Mouse (Mus musculus) kidney, adult 18-20 months (tissue): ENCODE data around the gene Ythdf2.

Experiments
- DNase-seq: peaks from one replicate; pipeline ENCODE4 v3.0.0; 2021

Ythdf2 gene

DNA sequence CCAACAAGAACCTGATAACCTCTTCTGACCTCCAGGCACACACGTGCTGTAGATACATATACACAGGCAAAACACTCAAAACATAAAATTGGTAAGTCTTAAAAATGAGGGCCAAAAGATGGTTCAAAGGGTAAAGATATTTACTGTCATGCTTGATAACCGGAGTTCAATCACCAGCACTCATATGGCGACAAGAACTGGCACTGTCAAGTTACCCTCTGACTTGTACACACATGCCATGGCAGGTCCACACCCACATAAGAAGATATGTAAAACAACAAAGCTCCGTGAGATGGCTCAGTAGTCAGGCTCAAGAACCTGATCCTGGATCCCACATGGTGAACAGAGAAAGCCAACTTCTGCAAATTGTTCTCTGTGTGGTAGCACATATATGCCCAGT, 4.8 kb downstream of the Ythdf2 start:
- no peak for DNase-seq

DNA sequence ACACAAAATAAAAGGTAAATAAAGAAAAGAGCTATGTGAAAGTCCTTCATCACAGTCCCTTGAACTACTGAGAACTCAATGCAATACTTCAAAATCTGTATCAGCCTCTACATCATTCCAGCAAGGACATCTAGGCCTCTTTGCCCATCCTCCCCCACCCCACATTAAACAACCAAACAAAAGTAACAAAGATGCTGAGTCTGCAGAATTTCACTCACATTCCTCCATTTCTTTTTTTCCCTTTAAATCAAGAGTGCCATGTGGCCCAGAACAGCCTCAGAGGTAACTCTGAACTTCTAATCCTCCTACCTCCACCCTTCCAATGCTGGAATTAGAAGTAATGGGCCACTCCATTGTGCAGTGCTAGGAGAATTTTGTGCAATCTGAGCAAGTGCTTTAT, 13.3 kb downstream of the Ythdf2 start:
- no peak for DNase-seq

DNA sequence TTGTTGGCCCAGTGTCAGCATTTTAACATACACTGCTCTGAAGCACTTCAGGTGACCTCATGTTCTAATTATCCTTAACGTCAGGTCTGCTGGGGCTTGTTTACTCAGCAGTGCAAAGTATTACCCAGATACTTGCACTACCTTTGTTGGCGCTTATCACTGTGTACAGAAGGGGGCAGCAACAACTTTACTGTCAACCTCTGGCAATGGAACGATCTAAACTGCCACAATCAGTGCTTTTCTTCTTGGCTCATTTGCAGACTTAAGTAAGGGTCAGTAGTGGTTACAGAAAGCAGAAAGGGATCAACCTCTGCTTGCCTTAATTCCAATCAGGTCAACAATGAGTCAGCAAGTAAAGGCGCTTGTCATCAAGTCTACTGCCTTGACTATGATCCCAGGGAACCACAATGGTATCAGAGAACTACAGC, 13.8 kb downstream of the Ythdf2 start:
- peak; percentile 55 for DNase-seq

DNA sequence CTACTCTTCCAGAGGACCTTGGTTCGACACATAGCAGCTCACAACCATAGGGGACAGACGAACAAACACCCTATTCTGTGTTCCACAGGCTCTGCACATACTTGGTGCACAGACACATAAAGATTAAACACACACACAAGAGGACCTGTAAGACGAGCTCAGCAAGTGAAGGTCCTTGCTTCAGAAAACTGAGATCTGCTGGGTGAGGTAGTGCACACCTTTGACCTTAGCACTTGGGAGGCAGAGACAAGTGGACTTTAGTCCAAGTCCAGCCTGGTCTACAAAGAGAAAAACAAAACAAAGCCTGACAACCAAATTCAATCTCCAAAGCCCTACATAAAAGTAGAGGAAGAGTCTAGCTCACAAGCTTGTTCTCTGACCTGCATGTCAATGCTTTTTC, 17.1 kb downstream of the Ythdf2 start:
- DNase-seq = peak; percentile 41

DNA sequence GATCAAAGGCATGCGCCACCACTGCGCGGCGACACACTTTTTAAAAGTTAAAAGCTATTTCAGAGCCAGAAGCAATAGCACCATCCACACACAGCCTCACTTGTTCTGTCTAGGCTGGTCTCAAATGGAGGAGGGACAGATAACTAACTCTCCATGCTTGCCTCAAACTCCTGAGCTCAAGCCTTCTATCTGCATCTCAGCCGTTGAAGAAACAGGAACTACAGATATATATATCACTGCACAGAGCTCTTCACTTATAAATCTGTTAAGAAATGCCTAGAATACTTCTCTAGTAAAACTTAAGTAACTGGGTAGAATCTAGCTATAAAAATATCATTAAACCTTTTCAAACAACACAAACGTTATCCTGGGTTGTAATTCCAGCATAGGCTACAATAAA, 17.7 kb downstream of the Ythdf2 start:
- no peak for DNase-seq

DNA sequence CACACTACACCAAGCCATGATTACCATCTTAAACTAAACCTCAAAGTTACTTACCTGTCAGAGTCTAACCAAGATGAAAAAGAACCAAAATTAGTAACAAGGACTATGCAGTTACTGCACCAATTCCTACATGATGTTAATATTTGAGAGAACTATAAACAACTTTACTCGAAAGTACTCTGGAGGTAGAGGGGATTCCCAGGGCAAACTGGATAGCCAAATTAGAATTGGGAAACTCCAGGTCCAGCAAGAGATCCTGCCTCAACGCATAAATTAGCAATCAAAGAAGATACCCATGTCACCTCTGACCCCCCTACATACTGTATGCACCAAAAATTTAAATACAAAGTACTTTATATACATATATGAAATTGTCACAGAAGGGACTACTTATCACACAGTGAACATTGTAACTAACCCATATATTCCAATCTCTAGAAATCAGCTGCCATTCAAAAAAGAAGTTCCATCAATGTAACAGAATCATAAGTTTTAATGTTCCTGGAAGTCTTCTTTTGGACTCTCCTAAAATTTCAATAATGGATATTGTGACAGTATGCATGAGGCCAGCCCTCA, 24.2 kb downstream of the Ythdf2 start:
- DNase-seq = no peak

GRCm38 (mm10) chr4:132183162-132183561, 28.9 kb downstream of the Ythdf2 start:
- no peak for DNase-seq

DNA sequence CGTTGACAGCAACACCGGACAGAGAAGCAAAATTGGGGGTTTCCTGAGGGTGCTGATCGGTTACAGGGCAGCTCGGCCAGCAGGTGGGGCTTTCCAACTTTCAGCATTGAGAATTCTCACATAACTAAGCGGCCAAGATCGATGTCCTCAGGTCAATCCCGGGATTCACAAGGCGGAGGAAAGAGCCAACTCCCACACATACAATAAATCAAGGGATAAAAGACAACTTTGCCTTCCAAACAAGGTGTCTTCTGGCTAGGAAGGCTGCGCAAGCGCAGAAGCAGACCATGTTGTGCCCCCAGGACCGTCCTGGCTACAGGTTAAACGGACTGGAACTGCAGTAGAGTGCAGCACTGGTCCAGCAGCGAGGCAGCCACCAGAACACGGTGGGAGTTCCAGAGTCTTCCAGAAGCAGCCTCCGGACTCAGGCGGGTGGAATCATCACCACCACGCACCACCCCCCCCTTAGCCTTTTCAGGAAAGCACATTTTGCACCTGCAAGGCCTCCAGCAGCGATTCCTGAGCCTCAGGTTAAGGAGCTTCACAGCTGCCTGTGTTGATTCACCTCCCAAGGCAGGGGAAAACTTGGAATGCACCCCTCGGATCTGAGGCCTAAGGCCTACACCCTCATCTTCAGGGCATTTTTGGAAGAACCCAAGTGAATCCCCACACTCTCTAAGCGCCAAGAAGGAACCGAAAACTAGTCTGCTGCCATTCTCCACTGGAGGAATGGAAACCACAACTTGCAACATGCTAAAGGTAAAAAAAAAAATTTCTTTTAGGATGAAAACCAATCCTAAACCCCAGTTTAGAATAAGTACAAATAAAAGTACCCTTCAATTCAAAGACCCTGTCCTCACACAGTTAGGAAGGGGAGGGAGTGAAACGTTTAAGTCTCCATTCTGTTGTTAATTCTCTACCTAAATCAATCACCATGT, 30.1 kb downstream of the Ythdf2 start:
- peak; percentile 46 for DNase-seq

DNA sequence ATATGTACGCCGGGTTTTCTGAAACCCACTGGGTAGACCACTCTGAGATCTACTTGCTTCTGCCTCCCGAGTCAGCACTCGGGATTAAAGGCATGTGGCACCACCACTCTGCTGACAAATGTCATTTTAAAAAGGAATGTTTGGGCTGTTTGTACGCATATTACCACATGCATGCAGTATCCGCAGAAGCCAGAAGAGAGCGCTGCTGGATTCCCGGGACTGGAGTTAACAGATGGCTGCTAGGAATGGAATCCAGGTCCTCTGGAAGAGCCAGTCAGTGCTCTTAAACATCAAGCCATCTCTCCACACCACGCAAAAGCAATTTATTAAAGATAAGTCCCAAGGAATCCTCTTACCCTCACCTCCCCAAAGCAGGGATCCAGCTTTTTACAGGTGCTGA, 31.4 kb downstream of the Ythdf2 start:
- DNase-seq = peak; percentile 43

- peak; percentile 49 for DNase-seq
Measured at GRCm38 (mm10) chr4:132178630-132179059, 33.5 kb downstream of the Ythdf2 start.

DNA sequence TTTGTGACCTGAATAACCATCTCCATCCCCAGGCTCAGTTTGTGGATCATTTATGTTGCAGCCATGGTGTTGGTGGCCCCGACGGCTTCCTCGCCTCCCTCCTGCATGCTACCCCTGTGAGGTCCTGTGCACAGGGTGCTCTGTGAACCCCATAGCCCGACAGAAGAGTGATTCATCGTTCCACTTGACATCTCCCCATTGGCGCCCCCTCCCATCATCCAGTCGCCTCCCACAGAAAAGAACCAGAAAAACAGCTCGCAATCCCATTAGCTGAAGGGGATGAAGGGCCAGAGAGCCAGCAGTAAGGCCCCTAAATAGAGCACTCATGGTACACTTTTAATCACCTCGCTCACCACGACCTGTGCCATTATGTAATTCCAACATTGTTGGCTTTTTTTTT, 35.6 kb downstream of the Ythdf2 start:
- DNase-seq = no peak

DNA sequence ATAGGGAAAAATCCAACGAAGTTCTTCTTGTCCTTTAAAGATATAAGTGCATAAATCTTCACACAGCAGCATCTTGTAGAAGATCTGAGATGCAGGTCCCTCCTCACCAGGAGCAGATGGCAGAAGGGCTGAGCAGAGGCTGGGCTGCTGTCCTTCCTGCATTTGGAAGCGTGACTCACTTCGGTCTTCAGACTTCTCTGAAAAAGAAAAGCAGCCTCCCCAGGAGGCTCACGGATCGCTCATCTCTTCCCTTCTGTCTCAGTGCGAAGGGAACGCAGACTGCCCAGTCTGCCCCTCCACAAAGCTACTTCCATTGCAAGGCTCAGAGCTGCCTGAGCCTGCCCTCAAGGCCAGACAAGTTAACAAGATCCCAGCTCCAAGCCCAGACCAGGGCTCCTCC, 41.2 kb downstream of the Ythdf2 start:
- DNase-seq = no peak

DNA sequence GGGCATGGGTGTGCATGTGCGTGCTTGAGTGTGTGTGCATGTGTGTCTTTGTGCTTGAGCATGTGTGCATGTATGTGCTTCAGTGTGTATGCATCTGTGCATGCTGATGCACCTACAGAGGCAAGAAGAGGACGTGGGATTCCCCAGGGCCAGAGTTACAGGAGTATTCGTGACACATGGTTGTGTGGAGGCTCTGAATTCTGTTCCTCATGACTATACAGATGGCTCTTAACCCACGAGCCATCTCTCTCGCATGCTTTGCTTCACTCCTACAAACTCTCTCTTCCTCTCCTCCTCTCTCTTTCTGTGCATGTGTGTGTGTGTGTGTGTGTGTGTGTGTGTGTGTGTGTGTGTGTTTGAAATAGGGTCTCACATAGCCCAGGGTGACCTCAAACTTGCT, 42.3 kb downstream of the Ythdf2 start:
- DNase-seq = no peak

GRCm38 (mm10) chr4:132169271-132169670, 42.8 kb downstream of the Ythdf2 start:
- DNase-seq = no peak

DNA sequence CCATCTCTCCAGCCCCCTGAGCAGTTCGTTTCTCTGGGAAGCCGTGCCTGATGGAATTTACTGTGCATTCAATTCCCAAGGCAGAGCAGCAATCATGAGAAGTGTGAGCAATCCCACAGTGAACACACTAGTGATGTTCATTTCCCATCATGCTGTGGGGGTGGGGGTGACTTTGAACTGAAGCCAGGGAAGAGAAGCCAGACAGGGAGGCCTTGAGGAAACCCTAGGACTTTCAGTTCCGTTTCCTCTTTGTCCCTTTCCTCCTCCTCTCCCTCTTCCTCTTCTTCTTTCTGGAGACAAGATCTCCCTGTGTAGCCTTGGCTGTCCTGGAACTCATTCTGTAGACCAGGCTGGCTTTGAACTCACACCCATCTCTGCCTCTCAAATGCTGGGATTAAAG, 44.7 kb downstream of the Ythdf2 start:
- no peak for DNase-seq

DNA sequence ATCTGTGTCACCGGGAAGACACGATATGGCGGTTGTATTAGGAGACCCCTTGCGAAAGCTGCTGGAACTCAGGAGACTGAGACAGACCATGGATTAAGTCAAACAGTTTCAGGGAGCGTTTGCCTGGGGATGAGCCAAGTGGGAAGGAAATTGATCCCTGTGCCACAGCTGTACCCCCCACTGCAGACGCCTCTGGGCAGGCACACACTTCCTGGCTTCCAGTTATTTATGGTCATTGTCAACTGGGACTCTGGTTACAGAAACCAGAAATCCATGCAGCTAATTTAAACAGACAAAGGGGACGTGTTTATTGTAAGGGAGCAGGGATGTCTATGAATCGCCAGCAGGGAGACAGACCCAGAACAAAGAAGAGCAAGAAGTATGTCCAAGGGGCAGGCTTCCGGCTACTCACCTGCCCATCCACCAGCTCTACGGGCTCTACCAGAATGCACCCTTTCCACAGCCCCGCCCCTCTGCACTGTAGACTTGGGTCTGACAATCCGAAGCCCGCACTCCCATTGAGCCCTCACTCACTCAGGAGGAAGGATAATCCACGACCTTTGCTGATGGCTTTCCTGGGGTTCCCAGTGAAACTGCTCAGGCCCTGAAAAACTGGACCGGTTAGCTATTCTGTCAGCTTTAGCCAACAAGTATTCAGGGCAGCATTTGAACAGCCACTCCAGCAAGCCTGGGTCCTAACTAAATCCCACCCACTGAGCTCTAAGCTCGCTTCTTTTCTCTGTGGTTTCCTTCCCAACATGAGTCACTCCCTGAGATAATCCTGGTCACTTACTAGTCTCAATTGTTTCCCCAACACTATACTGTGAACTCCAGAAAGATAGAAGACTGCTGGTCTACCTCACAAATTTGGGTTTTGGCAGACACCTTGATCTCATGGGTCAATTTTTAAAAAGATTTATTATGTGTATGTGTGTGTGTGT, 45.5 kb downstream of the Ythdf2 start:
- no peak for DNase-seq

DNA sequence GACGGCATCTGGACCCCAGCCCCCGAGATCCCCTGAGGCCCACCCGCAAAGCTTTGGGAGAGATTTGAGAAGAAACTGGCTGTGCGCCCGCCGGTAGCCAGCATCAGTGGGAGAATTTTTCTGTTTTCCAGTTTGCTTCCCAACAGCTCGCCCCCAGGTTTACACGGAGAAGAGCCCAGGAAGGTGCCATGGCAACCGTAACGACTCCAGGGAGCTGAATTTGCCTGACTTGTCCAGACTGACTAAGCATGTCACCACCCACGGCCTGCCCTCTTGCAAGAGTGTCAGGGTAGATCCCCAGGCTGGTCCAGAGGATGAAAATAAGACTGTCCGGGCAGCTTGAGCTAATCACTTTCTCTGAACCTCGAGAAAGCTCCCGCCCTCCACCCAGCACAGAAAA, 46.4 kb downstream of the Ythdf2 start:
- DNase-seq = no peak

GRCm38 (mm10) chr4:132156941-132157622, 55.0 kb downstream of the Ythdf2 start:
- no peak for DNase-seq

GRCm38 (mm10) chr4:132154877-132155670, 57.0 kb downstream of the Ythdf2 start:
- no peak for DNase-seq

DNA sequence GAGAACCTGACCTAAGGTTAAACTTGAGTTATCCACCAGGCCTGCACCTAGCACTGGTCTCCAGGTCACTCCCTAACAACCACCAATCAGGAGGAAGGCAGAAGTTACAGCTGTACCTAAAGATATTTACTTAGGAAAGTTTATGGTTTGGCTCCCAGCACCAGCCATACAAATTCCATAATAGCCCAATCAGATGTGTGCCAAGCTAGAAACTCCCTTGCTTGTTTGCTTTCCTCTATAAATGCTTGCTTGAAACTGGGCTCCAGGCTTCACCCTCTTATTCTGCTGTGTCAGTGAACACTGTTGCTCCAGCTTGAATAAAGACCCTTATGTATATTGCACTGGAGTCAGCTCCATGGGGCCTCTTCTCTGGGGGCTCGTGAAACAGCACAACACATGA, 60.4 kb downstream of the Ythdf2 start:
- no peak for DNase-seq

- DNase-seq = no peak
Measured at GRCm38 (mm10) chr4:132146201-132146600, 65.9 kb downstream of the Ythdf2 start.

DNA sequence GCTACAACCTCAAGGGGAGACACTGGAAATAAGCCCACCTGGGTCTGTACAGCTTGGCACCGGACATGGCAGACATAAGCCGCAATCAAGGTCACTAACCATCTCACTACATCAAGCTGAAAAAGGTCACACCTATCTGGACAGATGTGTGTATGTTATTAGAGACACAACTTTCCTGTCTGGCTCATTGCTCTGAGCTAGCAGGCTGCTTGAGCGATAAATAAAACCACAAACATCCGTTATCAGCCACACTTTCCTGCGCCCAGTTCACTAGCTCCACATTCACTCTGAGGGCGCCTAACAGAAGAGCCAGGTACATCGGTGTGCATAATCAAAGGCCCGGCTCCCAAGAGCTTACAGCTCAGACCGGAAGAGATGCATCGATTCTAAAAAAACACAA, 67.0 kb downstream of the Ythdf2 start:
- no peak for DNase-seq
